Comparison of ENCODE assay signal across 29 mouse cellular contexts in the genomic region with DNA sequence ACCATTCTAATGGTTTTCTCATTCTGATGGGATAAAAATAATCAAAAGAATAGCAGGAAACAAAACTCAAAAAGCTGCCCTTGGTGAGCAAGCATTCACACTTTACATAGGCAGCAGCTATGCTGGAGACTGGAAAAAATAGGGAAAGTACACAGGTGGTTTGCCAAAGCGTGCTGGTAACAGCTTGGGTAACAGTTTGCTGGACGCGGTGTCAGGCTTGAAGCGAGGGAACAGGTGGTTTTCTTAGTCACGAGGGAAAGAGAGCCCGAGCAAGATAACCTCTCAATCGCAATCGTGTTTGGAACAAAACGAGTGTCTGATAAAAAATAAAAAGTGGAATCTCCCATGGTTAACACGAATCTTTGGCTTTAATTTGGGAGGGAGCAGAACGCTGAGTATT. TPM values are rescaled to one million over a fixed set of nuclear protein-coding genes. Genes with fewer than 3 reads are reported as not detected.
DNase-seq lines count a peak whose midpoint lies in the region; ATAC-seq and TF ChIP-seq lines count a peak whose summit lies in the region.
"Had no signal": no experiment of that assay in that cellular context is flagged by ENCODE, and none has a peak within 500 bp of the region (broad histone marks: within the 10 kb centered on the region; RNA-seq: fewer than 3 reads in every experiment).

No protein-coding gene starts in this region.

- no peaks in the 10 kb centered on the region for H3K36me3 ChIP-seq in C2C12 (ENCODE audit: control insufficient read depth, insufficient read depth)
- H3K36me3 ChIP-seq: embryonic facial prominence, embryonic 12.5 days; forebrain, embryonic 12.5 days; heart, embryonic 15.5 days; hindbrain, embryonic 13.5 days; kidney, embryonic 15.5 days; limb, embryonic 15.5 days; liver, embryonic 15.5 days; lung, embryonic 15.5 days had no signal

- H3K79me2 ChIP-seq in C2C12 (ENCODE audit: control insufficient read depth, insufficient read depth) = no peaks in the 10 kb centered on the region

- DNase-seq in cerebellum, postnatal 14 days = peak; percentile 3 to 5
- DNase-seq in cerebellum, adult 9-11 months = no peak
- peak; percentile 39 to 62 for DNase-seq in layer of hippocampus, adult 18-20 months (ENCODE audit: low spot score in 2 of 2)
- DNase-seq in layer of hippocampus, postnatal 14 days (ENCODE audit: low spot score in 2 of 2) = peak; percentile 36 to 81
- no peak for DNase-seq in adrenal gland, adult 2 months
- no peak for DNase-seq in testis, postnatal 10 days (ENCODE audit: low spot score)
- DNase-seq: adrenal gland, postnatal 36 days; cerebellum, adult 8-10 months; gastrocnemius, postnatal 25 days; heart, postnatal 36 days; kidney, adult 11 months; kidney, postnatal 36 days; left cerebral cortex, postnatal 4 days; lung, postnatal 36 days; thymus, adult 18-20 months; thymus, postnatal 4 days had no signal

- no peak overlapping the region for H3K4me3 ChIP-seq in C2C12 (ENCODE audit: insufficient read depth, poor library complexity, severe bottlenecking)
- H3K4me3 ChIP-seq: embryonic facial prominence, embryonic 12.5 days; erythroblast, embryonic 14.5 days; forebrain, embryonic 12.5 days; heart, embryonic 15.5 days; hindbrain, embryonic 13.5 days; kidney, embryonic 15.5 days; limb, embryonic 15.5 days; liver, embryonic 15.5 days; lung, embryonic 15.5 days; megakaryocyte, embryonic 14.5 days had no signal

- no peaks in the 10 kb centered on the region for H3K79me3 ChIP-seq in C2C12 (ENCODE audit: low read depth)

- H3ac ChIP-seq in C2C12 (ENCODE audit: control insufficient read depth, insufficient read length, low read depth) = no peak overlapping the region

- ATAC-seq in monocyte, adult 5-6 weeks (replicated peaks; ENCODE audit: insufficient number of reproducible peaks, low FRiP score, low TSS enrichment, poor library complexity, severe bottlenecking) = no peak
- ATAC-seq: midbrain, embryonic 16.5 days had no signal

- H3K27me3 ChIP-seq in C2C12 (ENCODE audit: control insufficient read depth, insufficient read depth, insufficient read length) = peaks cover 5% of the 10 kb centered on the region
- H3K27me3 ChIP-seq: embryonic facial prominence, embryonic 12.5 days; forebrain, embryonic 12.5 days; heart, embryonic 15.5 days; hindbrain, embryonic 13.5 days; kidney, embryonic 15.5 days; limb, embryonic 15.5 days; liver, embryonic 15.5 days; lung, embryonic 15.5 days; megakaryocyte, embryonic 14.5 days had no signal

- no peak for TF ChIP-seq CTCF in C2C12 (IDR thresholded peaks at IDR 0.05; ENCODE audit: control insufficient read depth, insufficient read depth, insufficient read length)

TF ChIP-seq in C2C12, 6 proteins besides CTCF, POLR2A, EP300 and RAD21:
- TF ChIP-seq MYOD1 (IDR thresholded peaks at IDR 0.05; ENCODE audit: control insufficient read depth, insufficient read length, low read depth) = peak; percentile 55
- TF ChIP-seq MAX (IDR thresholded peaks at IDR 0.05) = no peak

RNA-seq across cellular contexts. Expression of gene Prokr2, which starts 41.4 kb away (rescaled TPM):
- not detected for polyA plus RNA-seq in C2C12 (2012; fragmentation: generic; extraction: Trizol)
- 1 to 10 TPM; 1.9 TPM for total RNA-seq in layer of hippocampus, adult 18-20 months (2021)
- 1 to 10 TPM; 2.9 to 4.5 TPM for total RNA-seq in layer of hippocampus, postnatal 14 days (2021)
- total RNA-seq in monocyte, adult 5-6 weeks (2017) = not detected in 3 replicates
- total RNA-seq in adrenal gland, adult 2 months (2021) = under 1 TPM in 1 of 2 experiments, not detected in 1; 0.09 TPM
- polyA plus RNA-seq in adrenal gland, adult 2 months (2012; rRNA removed) = not detected in 2 replicates
- total RNA-seq: gastrocnemius, postnatal 25 days had no signal
- polyA plus RNA-seq: erythroblast, embryonic 14.5 days had no signal

Comparison
In these comparisons a context has a peak if more than half of its experiments do, and no peak if none do; other contexts are left out.
1. DNase-seq: peak in cerebellum, postnatal 14 days (2 of 2), layer of hippocampus, adult 18-20 months (2 of 2) and layer of hippocampus, postnatal 14 days (2 of 2); none in cerebellum, adult 9-11 months (single experiment), adrenal gland, adult 2 months (single experiment) and testis, postnatal 10 days (single experiment).